Mouse (Mus musculus) hindbrain, embryonic 13.5 days (tissue): Measurements from ENCODE around the gene Dcaf4. TPM values are rescaled to one million over a fixed set of nuclear protein-coding genes. Genes with fewer than 3 reads are reported as not detected.

Experiments used
- ATAC-seq: fragments of 200-750 bp; cut with Nextera tagmentation; 2 replicates; pipeline ENCODE4 v1.8.0; 2017; ENCODE audit warnings: moderate TSS enrichment; ENCODE audit not compliant: low FRiP score
- H3K27ac ChIP-seq: fragments of 300-500 bp; sonication (generic); 2 replicates; pipeline ENCODE4 v1.5.1; 2015; ENCODE audit warnings: inconsistent platforms, mild to moderate bottlenecking, moderate library complexity
- H3K27me3 ChIP-seq: fragments of 300-500 bp; sonication (generic); 2 replicates; pipeline ENCODE4 v1.6.1; 2015; ENCODE audit warnings: mild to moderate bottlenecking, inconsistent platforms
- H3K36me3 ChIP-seq: fragments of 300-500 bp; sonication (generic); 2 replicates; pipeline ENCODE4 v1.6.1; 2015; ENCODE audit warnings: mild to moderate bottlenecking, inconsistent platforms
- H3K4me1 ChIP-seq: fragments of 300-500 bp; sonication (generic); replicated peaks from 2 replicates; pipeline ENCODE4 v1.6.1; 2015; ENCODE audit warnings: inconsistent platforms
- H3K4me2 ChIP-seq: fragments of 300-500 bp; sonication (generic); 2 replicates; pipeline ENCODE4 v1.6.1; 2015; ENCODE audit warnings: inconsistent platforms, mild to moderate bottlenecking, moderate library complexity
- H3K4me3 ChIP-seq: fragments of 300-500 bp; sonication (generic); 2 replicates; pipeline ENCODE4 v1.5.1; 2015; ENCODE audit warnings: mild to moderate bottlenecking, inconsistent platforms
- H3K9ac ChIP-seq: fragments of 300-500 bp; sonication (generic); 2 replicates; pipeline ENCODE4 v1.6.1; 2015; ENCODE audit warnings: mild to moderate bottlenecking, inconsistent platforms
- H3K9me3 ChIP-seq: fragments of 300-500 bp; sonication (generic); 2 replicates; pipeline ENCODE4 v1.6.1; 2016; ENCODE audit warnings: inconsistent platforms
- WGBS: fragments of 180-500 bp; shearing (Covaris S2); methylation state at CpG from one replicate; pipeline ENCODE4 v1.1.7; 2015; 5-methylcytosine and 5-hydroxymethylcytosine counted together
- polyA plus RNA-seq: library from polyadenylated mRNA; unstranded; fragments of >200 nt; fragmentation: Nextera tagmentation; extraction: Ambion mirVana; gene quantifications from 2 replicates; pipeline ENCODE4 v1.2.1, GENCODE M21; 2015

Gene Dcaf4
- polyA plus RNA-seq, 1 experiment from 2014 or later = 40.6 TPM

DNA sequence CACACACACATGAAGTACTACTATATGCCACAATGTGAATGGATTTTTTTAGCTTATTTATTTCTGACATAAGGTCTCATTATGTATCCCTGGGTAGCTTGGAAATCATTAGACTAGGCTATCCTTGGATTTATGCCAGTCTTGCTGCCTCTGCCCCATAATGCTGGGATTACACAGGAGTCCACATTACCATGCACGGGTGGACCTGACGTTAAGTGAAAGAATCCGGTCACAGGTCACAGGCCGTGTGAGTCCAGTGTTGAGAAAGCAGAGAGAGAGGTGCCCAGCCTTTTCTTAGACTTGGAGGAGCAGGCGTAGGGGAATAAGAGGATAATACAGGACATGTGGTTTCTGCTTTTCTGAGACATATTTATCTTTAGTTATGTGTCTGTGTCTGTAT, 21.0 kb upstream of the Dcaf4 start:
- H3K4me1 ChIP-seq = no peaks in the 10 kb centered on the region
- H3K36me3 ChIP-seq = no peaks in the 10 kb centered on the region
- H3K27ac ChIP-seq = no peak overlapping the region
- 78% methylated on average over 5 of the region's 5 CpGs for WGBS
- H3K9me3 ChIP-seq = no peaks in the 10 kb centered on the region
- no peak overlapping the region for H3K4me3 ChIP-seq
- no peak for ATAC-seq
- no peak overlapping the region for H3K4me2 ChIP-seq
- no peak overlapping the region for H3K9ac ChIP-seq
- 0 out of 2 replicates have a peak, but pooled peaks cover 7% of the 10 kb centered on the region for H3K27me3 ChIP-seq

DNA sequence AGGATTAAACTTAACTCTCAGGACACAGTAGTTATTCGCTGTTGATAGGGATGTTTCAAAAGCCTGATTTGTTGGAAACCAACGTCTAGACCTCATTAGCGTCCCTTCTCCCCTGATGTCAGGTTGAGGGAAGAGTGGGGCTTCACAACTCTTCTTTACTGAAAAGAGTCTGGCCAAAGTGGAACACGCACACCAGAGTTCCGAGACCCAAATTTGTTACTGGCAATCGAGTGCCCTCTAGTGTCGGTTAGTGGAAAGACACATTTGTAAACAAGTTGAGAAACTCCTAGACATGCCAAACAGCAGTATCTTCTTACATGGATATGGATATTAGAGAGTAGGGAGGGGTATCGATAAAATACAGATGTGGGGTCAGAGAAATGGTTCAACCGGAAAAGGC, 18.1 kb upstream of the Dcaf4 start:
- ATAC-seq = no peak
- H3K9ac ChIP-seq = no peak overlapping the region
- H3K36me3 ChIP-seq = no peaks in the 10 kb centered on the region
- H3K4me1 ChIP-seq = no peaks in the 10 kb centered on the region
- H3K27me3 ChIP-seq = 0 out of 2 replicates have a peak, but pooled peaks cover 7% of the 10 kb centered on the region
- WGBS = 7% methylated on average over 9 of the region's 9 CpGs
- no peaks in the 10 kb centered on the region for H3K9me3 ChIP-seq
- H3K4me3 ChIP-seq = no peak overlapping the region
- H3K4me2 ChIP-seq = no peak overlapping the region
- H3K27ac ChIP-seq = no peak overlapping the region

DNA sequence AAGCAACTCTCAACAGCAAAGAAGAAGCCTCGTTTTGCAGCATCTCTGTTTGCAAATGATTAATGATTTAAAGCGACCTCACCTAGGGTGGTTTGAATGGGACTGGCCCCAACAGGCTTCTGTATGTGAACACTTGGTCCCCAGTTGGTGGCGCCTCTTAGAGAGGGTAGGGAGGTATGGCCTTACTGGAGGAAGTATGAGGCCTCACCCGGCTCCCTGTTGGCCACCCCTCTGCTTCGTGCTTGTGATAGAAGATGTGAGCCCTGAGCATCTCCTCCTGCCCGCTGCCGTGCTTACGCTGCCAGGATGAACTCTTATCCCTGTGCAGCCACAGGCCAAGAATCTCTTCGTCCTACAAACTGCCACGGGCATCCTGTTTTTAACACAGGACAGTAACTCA, 13.7 kb upstream of the Dcaf4 start:
- H3K9me3 ChIP-seq = no peaks in the 10 kb centered on the region
- H3K4me3 ChIP-seq = no peak overlapping the region
- WGBS = 74% methylated on average over 10 of the region's 10 CpGs
- no peak for ATAC-seq
- H3K27ac ChIP-seq = no peak overlapping the region
- no peaks in the 10 kb centered on the region for H3K36me3 ChIP-seq
- H3K4me2 ChIP-seq = no peak overlapping the region
- 0 out of 2 replicates have a peak, but pooled peaks cover 4% of the 10 kb centered on the region for H3K27me3 ChIP-seq
- H3K4me1 ChIP-seq = no peaks in the 10 kb centered on the region
- no peak overlapping the region for H3K9ac ChIP-seq

DNA sequence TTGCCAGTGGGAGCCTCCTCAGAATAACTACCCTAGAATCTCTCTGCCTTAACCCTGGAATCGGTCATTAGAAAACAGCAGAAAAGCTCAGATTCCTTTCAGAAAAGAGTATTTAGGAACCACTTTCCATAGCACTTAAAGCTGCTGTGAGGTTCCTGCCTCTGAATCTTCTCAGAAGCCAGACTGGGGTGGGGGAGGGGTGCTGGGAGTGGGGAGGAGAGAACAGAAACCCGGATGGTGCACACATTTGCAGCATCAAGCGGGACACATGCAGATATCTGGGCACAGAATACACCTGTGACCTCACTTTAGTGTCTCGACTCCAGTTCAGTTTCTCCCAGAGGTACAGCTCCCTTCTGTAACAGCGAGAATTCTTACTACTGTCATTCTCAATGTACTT, 9.7 kb upstream of the Dcaf4 start:
- Histone ChIP-seq H3K4me1 (peaks cover 16% of the 10 kb centered on the region), H3K4me2 (no peak overlapping the region), H3K9me3 (no peaks in the 10 kb centered on the region), H3K27me3 (no peaks in the 10 kb centered on the region), H3K4me3 (no peak overlapping the region), H3K27ac (no peak overlapping the region), H3K9ac (no peak overlapping the region), H3K36me3 (no peaks in the 10 kb centered on the region)
- 83% methylated on average over 5 of the region's 5 CpGs for WGBS
- no peak for ATAC-seq

DNA sequence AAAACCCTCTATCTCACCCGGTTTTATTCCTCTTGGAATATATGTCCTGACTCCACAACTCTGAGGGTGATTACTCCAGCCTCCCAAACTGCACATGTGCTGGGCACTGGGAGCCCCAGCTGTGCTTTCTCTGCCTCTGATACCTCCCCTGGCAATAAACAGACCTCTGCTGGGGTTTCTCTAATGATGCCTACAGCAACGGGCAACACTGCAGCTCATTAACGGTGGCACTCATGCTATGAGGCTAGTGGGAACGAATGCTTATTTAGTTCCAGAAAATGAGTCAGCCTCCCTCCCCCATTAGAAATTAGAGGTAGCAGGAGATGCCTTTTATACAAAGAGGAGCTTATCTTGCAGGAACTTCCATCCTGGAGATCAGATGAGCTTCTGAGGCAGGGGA, 7.5 kb upstream of the Dcaf4 start:
- ATAC-seq = peak; percentile 61; the same call in 1 of the 2 replicates
- H3K4me3 ChIP-seq = no peak overlapping the region
- peaks cover 16% of the 10 kb centered on the region for H3K4me1 ChIP-seq
- H3K36me3 ChIP-seq = no peaks in the 10 kb centered on the region
- no peaks in the 10 kb centered on the region for H3K27me3 ChIP-seq
- H3K9ac ChIP-seq = no peak overlapping the region
- WGBS = 27% methylated on average over 4 of the region's 4 CpGs
- peak overlapping the region; percentile 41 for H3K27ac ChIP-seq
- H3K9me3 ChIP-seq = no peaks in the 10 kb centered on the region
- H3K4me2 ChIP-seq = no peak overlapping the region

DNA sequence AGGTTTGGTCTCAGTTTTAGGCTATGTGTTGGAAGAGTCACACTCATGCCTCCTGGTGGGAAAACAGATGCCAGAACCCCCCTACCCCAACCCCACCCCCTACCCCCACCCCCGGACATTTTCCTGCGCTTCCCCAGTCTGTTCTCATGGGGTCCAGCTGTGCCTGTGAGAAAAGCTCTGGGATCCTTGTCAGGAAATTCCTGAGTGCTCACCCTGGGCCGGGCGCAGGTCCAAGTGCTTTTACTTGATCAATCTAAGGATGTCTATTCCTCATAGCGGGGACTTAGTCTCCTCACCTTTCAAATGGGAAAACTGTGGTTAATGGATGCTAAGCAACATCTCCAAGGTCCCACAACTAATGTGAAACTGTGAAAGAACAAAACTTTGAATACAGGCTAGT, 7.1 kb upstream of the Dcaf4 start:
- no peak for ATAC-seq
- peaks cover 16% of the 10 kb centered on the region for H3K4me1 ChIP-seq
- H3K27ac ChIP-seq = peak overlapping the region; percentile 41; the same call in 1 of the 2 replicates

DNA sequence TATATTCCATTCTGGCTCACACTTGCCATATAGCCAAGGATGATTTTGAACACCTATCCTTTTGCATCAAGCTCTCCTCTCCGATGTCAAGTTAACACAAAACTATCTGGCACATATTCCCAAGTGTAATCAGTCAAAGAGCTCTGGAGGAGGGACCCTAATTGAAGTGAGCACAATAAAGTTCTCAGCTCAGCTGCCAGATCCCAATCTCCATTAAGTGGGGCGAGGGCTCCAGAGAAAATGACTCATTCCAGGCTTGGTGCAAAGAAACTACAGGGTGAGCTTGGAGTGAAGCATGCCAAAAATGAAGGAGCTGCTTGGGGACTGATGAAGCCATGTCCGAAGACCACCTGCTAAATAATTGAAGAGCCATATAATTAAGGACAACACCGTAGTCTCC, 6.0 kb upstream of the Dcaf4 start:
- 42% methylated on average over 4 of the region's 4 CpGs for WGBS

More for the DNA sequence above, 7.1 kb upstream of the Dcaf4 start:
- WGBS = 37% methylated on average over 5 of the region's 5 CpGs
- Histone ChIP-seq H3K4me3 (no peak overlapping the region), H3K27me3 (no peaks in the 10 kb centered on the region), H3K36me3 (no peaks in the 10 kb centered on the region), H3K4me2 (no peak overlapping the region), H3K9me3 (no peaks in the 10 kb centered on the region), H3K9ac (no peak overlapping the region)

DNA sequence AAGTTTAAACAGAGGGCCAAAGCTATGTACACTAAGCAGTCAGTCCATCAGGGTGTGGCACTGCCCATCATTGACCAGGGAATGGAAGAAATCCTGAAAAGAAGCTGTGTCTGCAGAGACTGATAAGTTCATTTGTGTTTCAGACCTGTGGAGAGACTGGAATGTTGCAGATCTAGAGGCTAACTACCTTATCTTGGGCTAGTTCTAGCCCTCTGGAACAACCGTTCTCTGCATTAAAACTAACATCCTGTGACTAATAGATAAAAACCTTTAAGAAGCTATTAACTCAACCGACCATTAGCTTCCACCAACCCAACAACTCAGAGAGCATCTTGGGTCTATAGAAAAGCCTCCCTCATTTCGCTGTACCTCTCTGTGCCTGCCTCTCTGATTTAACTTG, 2.7 kb upstream of the Dcaf4 start:
- no peak overlapping the region for H3K4me3 ChIP-seq
- no peak overlapping the region for H3K9ac ChIP-seq
- no peaks in the 10 kb centered on the region for H3K36me3 ChIP-seq
- peaks cover 27% of the 10 kb centered on the region for H3K4me1 ChIP-seq
- no peaks in the 10 kb centered on the region for H3K9me3 ChIP-seq
- no peak overlapping the region for H3K27ac ChIP-seq
- whole genome bisulfite sequencing = 92% methylated on average over 3 of the region's 3 CpGs
- no peaks in the 10 kb centered on the region for H3K27me3 ChIP-seq
- no peak overlapping the region for H3K4me2 ChIP-seq
- ATAC-seq = no peak

More for the DNA sequence above, 6.0 kb upstream of the Dcaf4 start:
- Histone ChIP-seq H3K9ac (no peak overlapping the region), H3K4me2 (no peak overlapping the region), H3K36me3 (no peaks in the 10 kb centered on the region), H3K9me3 (no peaks in the 10 kb centered on the region), H3K27me3 (no peaks in the 10 kb centered on the region), H3K4me1 (peaks cover 16% of the 10 kb centered on the region), H3K4me3 (no peak overlapping the region), H3K27ac (no peak overlapping the region)
- no peak for ATAC-seq

DNA sequence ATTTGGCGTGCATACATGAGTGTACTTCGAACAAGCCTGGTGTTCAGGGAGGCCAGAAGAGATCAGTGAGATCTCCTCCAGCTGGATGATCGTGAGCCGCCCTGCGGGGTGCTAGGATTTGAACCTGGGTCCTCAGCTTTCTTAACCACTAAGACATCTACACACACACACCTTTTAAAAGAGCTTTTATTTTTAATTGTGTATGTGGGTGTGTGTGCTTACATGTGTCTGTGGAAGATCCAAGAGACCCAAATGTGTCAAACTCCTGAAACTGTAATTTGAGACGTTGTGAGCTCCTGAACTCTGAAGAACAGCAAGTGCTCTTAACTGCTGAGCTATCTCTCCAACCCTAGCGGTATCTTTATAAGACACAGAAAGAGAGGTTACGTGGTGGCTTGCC, 817 bp downstream of the Dcaf4 start:
- H3K27ac ChIP-seq = no peak overlapping the region
- 54% methylated on average over 8 of the region's 8 CpGs for WGBS
- H3K9me3 ChIP-seq = no peaks in the 10 kb centered on the region
- no peaks in the 10 kb centered on the region for H3K36me3 ChIP-seq
- peak overlapping the region; percentile 73 for H3K4me2 ChIP-seq
- peaks cover 34% of the 10 kb centered on the region for H3K4me1 ChIP-seq
- H3K9ac ChIP-seq = peak overlapping the region; percentile 83
- no peaks in the 10 kb centered on the region for H3K27me3 ChIP-seq
- no peak for ATAC-seq
- peak overlapping the region; percentile 76 for H3K4me3 ChIP-seq

DNA sequence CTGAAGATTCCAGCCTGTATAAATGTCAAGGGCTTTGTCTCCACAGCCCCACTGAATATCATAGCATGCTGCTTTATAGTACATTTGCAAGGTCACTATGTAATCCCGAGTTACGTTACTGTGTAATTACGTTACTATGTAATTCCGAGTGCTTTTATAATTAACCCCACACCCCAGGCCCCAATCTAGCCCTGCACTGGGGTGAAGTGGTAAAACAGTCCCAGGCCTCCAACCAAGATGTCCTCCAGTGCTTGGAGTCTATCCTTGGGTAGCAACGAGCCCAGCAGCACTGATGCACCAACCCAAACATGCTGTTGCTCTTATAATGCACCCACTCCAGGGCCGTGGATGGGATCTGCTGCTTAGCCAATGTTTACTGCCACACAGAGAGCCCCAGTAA, 2.8 kb downstream of the Dcaf4 start:
- no peaks in the 10 kb centered on the region for H3K9me3 ChIP-seq
- no peak overlapping the region for H3K4me2 ChIP-seq
- no peaks in the 10 kb centered on the region for H3K27me3 ChIP-seq
- H3K9ac ChIP-seq = 0 out of 2 replicates have a peak overlapping the region, but pooled peaks have one; percentile 21
- 90% methylated on average over 6 of the region's 6 CpGs for WGBS
- no peak for ATAC-seq
- H3K4me3 ChIP-seq = no peak overlapping the region
- peaks cover 6% of the 10 kb centered on the region; the same call in 1 of the 2 replicates for H3K36me3 ChIP-seq
- no peak overlapping the region for H3K27ac ChIP-seq
- peaks cover 34% of the 10 kb centered on the region for H3K4me1 ChIP-seq

DNA sequence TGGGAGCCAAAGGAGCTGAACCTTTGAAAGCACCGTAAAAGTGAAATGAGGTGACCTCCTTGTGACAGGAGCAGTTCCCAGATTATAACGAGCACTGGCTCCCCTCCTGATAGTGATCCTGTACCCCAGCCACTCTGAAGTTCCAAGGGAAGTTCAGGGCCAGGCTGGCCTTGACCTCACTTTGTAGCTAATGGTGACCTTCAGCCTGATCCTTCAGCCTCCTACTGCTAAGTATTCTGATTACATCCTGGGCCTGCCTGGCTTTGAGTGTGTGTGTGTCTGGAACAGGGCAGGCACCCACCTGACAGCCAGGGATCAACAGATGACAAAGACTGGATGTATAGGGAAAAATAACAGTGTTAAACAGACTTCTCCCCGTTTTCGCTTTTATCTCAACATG, 3.6 kb downstream of the Dcaf4 start:
- WGBS = 84% methylated on average over 4 of the region's 4 CpGs
- no peaks in the 10 kb centered on the region for H3K27me3 ChIP-seq
- no peak overlapping the region for H3K4me3 ChIP-seq
- H3K9me3 ChIP-seq = no peaks in the 10 kb centered on the region
- no peak overlapping the region for H3K4me2 ChIP-seq
- no peak for ATAC-seq
- peaks cover 7% of the 10 kb centered on the region for H3K36me3 ChIP-seq
- H3K4me1 ChIP-seq = peaks cover 34% of the 10 kb centered on the region
- no peak overlapping the region for H3K9ac ChIP-seq
- no peak overlapping the region for H3K27ac ChIP-seq

DNA sequence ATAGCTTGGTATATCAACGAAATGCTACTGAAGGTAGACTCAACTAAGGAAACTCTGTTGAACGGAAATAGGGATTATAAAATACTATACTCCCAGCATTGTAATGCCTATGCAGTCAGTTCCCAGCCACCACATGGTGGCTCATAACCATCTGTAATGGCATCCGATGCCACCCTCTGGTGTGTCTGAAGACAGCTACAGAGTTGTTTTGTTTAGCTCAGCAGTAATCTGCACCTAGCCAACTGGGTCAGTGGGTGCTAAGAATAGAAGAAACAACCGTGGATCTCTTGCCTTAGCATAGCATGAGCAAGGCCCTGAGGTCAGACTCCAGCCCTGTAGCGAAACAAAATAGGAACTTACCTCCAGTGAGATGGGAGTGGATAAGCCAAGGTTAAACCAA, 4.1 kb downstream of the Dcaf4 start:
- 82% methylated on average over 5 of the region's 5 CpGs for WGBS
- peaks cover 10% of the 10 kb centered on the region for H3K36me3 ChIP-seq
- H3K27me3 ChIP-seq = no peaks in the 10 kb centered on the region

DNA sequence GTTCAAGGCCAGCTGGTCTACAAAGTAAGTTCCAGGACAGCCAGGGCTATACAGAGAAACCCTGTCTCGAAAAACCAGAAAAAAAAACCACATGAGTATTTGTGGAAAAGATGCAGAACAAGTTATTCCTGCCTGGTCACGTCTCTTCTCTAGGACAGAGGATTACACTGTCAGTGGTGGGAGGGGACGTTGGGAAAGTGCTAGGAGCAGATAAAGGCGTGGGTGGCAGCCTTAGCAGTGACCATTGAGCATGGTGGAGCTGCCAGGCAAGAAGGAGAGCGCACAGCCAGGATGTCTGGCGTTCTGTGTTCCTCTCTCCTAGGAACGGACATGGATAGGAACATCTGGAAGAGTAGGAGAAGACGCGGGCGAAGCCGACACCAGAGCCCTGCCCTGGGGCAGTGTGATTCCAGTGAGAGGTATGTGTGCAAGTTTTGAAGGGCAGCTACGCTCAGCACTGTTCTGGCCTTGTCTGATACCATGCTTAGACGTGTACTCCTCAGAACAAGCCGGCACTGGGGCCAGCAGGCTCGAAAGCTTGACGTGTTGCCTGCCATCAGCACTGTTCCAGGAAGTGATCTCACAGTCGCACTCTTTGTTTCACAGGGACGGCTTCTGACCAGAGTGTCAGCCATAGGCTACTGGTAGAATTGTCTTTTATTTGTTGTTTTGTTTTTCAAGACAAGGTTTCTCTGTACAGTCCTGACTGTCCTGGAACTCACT, 5.7 kb downstream of the Dcaf4 start:
- Histone ChIP-seq H3K4me1 (peaks cover 31% of the 10 kb centered on the region), H3K36me3 (peaks cover 18% of the 10 kb centered on the region), H3K27me3 (no peaks in the 10 kb centered on the region), H3K9ac (no peak overlapping the region), H3K27ac (no peak overlapping the region), H3K4me3 (no peak overlapping the region), H3K9me3 (no peaks in the 10 kb centered on the region), H3K4me2 (no peak overlapping the region)
- WGBS = 87% methylated on average over 18 of the region's 18 CpGs
- no peak for ATAC-seq

More for the DNA sequence above, 4.1 kb downstream of the Dcaf4 start:
- Histone ChIP-seq H3K4me2 (no peak overlapping the region), H3K27ac (no peak overlapping the region), H3K4me1 (peaks cover 34% of the 10 kb centered on the region), H3K4me3 (no peak overlapping the region), H3K9me3 (no peaks in the 10 kb centered on the region), H3K9ac (no peak overlapping the region)
- no peak for ATAC-seq
